Mouse (Mus musculus) left cerebral cortex, adult 8-10 months (tissue): ENCODE data around the gene Atp11b. TPM values are rescaled to one million over a fixed set of nuclear protein-coding genes. Genes with fewer than 3 reads are reported as not detected.

Experiments
- DNase-seq, 2 experiments: peaks; one replicate each; pipeline ENCODE4 v3.0.0; 2022; ENCODE audit warnings: low spot score in 2 of 2
- total RNA-seq, 4 experiments: library from RNA; stranded (reverse); gene quantifications; 2 replicates each; pipeline ENCODE4 v1.2.4; 2022

Atp11b gene
- 100 to 1,000 TPM in 2 of 4 experiments, 10 to 100 TPM in 2; 93.8 to 108 (median 101) TPM for total RNA-seq

DNA sequence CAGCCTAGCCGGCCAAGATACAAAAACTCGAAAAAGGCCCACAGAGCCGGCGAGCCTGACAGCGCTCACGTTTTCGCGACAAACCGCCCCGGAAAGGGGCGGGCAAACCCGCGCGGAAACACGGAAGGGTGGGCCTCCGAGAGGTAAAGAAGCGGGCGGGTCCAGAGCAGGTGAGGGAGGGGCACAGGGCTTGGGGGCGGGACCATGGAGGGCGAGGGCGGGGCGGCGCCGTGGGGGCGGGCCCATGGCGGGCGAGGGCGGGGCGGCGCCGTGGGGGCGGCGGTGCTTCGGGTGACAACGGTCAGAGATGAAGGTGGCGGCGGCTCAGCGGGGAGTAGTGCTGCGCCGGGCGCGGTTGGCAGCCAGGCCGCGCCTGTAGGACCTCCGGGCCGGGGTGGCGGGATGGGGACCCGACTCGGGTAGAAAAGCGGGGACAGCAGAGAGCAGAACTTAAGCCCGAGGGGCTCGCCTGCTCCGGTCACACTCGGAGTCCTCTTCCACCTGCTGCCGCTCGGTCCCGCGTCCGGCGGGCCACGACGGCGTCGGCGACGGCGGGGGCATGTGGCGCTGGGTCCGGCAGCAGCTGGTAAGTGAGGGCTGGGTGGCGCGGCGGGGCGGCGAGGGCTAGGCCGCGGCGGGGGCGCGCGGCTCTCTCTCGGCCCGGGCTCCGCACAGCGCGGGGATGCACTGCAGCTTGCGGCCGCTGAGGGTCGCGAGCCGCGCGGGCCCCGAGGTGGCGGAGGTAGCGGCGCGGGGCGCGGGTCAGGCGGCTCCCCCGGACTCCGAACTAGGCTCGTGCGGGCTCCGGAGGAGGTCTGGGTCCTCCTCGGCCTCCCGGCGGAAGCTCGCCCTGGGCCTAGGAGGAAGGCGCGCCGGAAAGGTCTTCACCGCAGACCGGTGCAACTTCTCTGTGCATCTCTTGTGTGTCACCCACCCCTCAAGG, at the start of gene Atp11b:
TSS of gene Atp11b (plus strand) at position 282 of the 943 bp plus-strand sequence.
- peak; percentile 43 to 49 for DNase-seq

DNA sequence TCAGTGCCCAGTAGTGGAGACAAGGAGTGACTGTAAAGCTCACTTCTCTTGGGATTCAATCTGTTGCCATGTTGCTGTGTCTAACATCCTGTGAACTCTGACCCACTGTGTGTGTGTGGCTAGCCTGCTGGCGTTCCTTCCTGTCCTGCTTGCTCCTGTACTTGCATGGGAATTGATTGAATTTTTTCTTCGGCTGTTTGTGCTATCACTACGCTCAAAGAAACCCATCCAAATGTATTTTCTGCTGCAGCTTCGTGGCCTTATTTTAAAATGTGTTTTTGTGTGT, 49.6 kb upstream of the Atp11b start:
- no peak for DNase-seq

DNA sequence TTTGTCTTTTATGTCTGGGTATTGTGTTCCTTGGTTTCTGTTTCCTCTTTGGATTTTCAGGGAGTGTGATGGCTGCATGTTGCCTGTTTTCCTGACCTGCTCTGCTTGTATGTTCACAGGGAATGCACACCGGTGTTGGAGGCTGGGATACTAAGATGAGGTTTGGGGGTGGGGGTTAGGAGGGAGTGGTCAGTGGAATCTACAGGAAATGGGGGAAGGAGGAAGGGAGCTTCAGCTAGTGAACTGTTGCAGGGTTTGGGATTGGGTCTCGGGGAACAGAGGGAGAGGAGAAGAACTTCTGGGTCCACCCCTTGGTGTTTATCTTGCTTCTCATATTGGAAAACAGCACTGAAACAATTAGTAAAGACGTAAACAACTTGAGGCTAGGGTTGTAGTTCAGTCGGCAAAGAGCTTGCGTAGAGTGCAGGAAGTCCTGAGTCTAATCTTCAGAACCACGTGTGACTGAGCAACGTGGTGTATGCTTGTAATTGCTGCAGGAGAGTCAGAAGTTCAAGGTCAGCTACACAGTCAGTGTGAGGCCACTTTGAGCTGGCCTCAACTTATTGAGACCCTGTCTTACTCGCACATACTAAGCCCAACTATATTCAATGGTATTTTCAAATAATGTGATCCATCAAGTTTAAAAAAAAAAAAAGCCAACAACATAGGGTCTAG, 34.2 kb upstream of the Atp11b start:
- no peak for DNase-seq

DNA sequence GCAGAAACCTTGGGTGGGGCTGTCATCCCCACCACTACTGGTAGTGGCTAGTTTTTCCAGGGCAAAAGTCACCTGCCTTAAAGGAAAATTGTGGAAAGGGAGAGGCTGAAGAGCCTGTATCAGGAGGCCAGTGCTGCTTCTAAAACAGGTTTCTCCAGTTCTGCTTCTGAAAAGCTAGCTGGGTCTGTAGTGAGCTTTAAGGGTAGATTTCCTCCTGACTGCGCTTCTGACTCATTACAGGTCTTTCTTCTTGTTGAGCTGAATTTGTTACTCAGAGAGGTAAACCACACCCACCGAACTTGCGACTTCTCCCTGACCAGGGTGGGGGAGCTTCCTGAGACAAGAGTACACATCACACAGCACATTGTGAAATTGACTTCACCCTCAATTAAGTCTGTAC, 33.1 kb upstream of the Atp11b start:
- no peak for DNase-seq

DNA sequence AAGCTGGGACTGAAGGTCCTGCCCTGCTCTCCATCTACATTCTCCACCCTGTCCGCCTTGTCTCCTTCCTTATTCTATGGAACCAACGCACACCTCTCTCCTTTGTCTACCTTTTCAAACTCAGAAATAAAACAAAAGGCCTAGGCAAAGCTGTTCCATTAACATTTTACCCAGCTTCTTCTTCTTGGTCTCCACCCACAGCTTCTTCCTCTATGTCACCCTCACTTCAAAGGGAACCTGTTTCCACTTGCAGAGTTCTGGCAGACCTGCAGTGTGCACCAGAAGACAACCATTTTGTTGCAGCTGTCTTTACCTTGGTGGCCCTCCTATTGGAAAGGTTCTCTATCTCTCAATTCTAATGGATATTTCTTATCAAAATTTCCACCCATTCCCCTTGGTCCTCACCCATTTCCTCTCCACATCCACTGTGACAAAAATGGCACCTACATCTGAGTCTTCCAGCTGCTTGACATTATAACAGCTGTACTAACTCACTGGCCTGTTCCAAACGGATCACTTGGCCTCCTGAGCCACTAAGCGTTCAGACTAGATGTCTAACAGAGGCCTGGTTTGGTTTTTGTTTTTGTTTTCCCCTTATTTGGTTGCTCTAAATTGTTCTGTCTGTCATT, 32.0 kb upstream of the Atp11b start:
- DNase-seq, result no peak

DNA sequence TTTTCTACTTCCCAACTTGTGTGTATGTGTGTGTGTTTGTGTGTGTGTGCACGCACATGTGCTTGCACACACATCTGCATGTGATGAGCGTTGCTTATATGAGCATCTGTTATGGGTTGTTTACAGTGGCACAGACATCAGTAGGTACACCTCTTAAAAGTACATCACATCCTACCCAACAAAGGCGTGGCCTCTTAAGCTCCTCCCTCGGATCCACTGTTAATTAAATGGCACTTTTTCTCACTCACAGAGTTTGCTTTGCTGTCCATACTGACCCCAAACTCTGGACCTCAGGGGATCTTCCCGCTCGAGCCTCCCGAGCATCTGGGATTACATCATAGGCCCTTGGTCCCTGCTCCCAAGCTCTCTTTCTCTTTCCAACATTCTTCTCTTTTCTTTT, 31.1 kb upstream of the Atp11b start:
- DNase-seq, result no peak

DNA sequence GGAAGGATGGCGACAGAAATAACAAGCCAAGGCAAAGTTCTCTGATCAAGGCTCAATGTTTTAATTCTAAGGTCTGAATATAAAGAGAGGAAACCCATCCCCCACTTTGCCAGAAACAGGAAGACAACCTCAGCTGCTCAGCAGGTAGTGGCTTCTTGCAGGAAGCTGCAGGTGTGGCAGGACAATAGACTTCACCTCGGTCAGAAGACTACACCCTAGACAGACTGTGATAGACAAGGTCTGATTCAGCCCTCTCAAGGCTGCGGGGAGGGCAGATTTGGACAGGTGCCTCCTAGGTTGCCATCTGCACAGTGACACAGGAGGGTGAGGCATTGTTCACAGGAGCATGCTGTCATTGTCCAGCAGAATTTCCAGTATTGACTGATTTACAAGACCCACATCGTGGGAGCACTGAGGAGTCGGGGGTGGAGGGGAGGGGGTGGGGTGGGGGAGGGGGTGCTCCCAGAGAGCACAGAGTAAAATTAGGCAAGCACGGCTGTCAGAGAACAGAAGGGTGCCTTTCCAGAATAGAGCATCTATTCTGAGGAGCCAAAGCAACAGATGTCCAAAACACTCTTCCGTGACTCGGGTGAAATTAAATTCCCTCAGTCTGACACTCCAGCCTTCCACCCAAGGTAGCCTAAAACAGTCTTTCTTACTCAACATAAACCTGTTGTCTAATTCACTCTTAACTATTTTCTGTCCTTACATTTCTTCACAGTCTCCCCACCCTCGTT, 30.2 kb upstream of the Atp11b start:
- peak in 1 of 2 experiments; percentile 22 for DNase-seq

DNA sequence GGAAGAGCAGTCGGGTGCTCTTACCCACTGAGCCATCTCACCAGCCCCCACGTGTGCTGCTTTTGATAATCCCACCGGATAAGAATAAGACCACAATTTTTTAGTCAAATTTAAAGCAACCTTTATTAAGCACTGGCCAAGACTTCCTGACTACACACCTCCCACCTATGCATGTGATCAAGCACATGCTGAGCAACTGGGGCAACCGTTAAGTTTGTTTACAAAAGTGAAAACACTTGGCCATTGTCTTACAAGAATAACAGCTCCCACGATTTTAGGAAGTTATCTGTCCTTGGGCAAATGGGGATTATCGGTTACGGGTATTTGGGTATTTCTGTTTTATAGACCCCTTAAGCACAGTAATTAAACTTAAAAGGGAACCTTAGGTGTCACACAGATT, 28.8 kb upstream of the Atp11b start:
- DNase-seq, result no peak

DNA sequence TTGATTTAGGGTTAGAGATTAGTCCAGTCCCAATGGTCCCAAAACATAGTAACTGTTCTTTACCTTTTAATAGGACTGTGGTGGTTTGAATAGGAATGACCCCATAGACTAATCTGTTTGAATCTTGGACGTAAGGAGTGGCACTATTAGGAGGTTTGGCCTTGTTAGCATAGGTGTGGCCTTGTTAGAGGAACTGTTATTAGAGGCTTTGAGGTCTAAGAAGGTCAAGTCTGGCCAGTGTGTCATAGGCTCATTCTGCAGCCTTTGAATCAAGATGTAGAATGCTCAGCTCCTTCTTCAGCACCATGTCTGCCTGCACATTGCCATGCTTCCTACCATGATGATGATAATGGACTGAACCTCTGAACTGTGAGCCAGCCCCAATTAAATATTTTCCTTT, 27.0 kb upstream of the Atp11b start:
- no peak for DNase-seq

DNA sequence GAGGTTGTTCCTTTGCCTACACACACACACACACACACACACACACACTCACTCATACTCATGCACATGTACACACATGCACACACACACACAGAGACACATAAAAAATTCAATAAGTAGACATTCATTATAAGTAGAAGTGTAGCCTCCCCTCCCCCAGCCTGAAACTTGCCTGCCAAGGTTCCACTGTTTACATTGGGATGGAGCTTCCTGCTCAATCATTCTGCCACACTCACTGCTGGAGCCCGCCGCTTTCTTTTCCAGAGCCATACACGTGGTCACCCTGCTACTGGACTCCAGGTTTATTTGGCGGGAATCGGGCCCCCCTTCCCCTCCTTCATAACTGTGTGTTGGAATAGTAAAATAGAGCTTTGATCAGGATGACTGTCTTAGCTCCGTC, 24.4 kb upstream of the Atp11b start:
- DNase-seq, result no peak

DNA sequence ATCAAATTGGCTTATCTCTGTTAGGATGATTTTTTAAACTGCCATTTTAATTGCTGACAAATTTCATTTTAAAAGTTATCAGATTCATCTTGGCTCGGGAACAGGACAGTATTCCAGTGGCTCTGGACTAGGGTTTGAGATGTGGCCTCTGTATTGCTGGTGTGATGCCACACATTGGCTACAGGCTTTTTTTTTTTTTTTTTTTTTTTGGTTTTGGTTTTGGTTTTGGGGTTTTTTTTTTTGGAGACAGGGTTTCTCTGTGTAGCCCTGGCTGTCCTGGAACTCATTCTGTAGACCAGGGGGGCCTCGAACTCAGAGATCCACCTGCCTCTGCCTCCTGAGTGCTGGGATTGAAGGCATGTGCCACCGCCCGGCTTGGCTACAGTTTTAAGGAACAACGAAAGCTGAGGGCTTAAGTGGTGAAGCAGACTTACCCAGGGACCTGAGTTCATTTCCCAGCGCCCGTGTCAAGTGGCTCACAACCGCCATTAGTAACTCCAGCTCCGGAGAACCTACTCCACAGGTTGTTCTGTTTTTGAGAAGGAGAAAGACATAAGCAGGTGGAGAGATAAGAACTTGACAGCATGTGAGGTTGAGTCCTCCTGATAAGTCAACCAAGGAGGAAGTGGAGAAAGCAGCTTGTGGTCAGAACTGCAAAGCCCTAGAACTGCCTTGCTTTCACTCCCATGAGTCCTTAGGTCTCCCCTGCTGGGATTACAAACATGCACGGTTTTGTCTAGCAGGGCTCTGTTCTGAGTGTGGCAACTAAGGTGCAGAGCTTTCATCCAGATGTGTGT, 21.7 kb upstream of the Atp11b start:
- DNase-seq, result no peak

DNA sequence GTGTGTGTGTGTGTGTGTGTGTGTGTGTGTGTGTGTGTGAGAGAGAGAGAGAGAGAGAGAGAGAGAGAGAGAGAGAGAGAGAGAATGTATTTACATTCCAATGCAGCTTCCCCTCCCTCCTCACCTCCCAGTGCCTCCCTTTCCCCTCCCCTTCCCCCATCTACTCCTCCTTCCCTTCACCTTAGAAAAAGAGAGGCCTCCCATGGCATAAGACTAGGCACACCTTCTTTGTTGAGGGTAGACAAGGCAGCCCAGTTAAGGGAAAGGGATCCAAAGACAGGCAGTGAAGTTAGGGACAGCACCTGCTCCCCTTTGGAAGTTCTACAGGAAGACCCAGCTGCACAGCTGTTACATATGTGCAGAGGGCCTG, 21.1 kb upstream of the Atp11b start:
- DNase-seq, result no peak

DNA sequence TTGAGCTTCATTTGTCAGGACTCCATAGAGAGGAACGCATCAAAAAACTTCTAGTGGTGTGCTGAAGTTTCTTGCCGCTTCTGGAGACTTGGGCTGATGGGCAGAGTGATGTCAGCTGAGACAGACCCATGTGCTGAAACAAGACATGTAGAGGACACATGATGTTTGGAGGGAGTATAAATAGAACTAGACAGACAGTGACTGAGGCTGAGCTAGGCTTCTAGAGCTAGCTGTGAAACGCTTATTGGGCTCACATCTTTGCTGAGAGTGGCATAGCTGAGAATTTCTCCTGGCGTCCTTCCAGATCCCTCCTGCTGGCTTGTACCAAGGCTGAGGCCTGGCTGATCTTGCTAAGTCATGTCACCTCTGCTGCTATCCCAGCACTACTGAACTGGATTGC, 19.4 kb upstream of the Atp11b start:
- DNase-seq, result no peak

DNA sequence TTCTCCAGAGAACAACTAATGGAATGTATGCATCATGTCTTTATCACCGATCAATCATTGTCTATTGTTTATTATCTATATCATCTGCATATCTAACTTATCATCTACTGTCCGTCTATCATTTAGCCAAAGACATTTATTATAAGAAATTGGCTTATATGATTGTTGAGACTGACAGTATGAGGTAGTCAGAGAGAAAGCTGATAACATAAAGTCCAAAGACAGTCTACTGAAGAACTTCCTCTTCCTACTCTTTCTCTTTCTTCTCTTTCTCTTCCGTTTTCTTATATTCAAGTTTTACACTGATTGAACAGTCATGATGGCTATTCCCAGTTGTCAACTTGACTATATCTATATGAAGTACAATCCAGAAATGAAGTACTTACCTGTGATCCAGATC, 15.8 kb upstream of the Atp11b start:
- no peak for DNase-seq

DNA sequence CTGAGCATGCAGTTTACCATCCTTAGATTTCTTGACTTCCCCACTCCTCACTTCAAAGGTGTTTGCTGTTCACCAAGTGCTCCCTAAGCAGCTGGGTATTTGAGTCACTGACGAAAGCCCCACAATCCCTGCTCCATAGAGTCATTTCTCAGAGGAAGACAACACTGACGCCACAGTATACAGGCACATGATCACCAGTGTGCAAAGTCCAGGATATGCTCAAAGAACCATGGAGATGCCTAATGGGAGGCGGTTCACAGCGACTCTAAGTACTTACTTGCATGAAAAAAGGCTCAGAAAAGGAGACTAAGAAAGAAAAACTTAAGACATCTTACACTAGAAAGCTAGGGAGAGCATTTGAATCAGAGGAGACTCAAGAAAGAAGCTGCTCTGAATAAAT, 8.9 kb upstream of the Atp11b start:
- DNase-seq, result no peak

DNA sequence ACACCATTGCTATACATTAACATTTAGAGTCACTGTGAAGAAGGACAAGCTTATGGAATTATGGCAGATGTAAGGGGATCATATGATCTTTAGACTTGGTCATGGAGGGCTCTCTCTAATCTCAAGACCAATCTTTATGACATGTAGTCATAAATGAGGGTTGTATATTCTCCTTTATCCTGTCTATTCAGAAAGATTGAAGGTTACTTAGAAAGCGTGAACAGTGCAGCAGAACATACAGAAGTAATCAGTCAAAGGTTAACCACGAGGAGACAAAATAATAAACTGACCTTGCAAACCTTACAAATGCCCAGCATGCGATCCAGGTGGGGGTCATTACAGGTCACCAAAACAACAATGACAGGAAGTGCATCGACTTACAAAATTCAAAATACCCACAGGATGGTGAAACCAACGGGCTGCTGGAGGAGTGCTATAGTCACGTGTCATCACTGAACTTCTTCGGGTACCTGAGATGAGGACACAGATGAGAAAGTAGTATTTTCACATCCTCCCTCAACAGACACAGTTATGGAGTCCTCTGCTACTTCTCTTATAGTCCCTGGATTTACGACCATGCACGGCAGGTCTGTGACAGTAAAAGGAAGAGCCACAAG, 7.0 kb upstream of the Atp11b start:
- DNase-seq, result no peak

DNA sequence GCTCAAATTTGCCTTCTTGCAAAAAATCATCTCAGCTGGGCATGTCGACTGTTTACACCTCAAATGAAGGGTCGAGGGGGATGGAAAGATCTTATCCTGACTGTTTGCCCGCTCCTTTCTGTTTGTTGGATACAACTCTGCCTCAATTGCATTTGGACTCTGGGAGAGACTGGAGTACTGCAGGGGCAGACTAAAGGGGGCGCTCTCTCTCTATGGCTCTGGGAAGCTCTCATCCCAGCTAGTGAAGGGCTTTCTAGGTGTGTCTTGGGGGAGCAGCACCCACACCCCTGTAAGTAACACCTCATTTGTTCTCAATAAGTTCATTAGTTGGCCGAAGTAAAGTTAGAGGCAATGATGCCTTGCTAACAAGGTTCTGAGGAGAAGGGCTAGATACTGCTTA, 3.6 kb upstream of the Atp11b start:
- DNase-seq, result no peak

DNA sequence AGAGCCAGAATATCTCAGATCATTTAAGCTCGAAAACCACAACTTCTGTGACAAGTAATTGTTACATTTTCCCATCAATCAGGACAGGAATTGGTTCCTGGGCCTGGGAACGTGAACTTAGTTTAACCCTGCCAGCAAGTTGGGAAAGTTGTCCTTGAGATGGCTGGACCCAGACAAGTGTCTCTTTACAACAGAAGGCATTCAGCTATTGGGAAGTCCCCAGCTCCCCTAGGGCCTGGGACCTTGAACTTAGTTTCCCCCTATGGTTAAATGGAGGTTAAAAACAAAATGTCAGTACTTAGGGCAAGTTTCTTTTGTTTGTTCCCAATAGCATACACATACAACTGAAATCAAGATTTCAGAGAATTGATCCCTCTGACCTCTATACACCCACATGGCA, 2.2 kb upstream of the Atp11b start:
- DNase-seq, result no peak

DNA sequence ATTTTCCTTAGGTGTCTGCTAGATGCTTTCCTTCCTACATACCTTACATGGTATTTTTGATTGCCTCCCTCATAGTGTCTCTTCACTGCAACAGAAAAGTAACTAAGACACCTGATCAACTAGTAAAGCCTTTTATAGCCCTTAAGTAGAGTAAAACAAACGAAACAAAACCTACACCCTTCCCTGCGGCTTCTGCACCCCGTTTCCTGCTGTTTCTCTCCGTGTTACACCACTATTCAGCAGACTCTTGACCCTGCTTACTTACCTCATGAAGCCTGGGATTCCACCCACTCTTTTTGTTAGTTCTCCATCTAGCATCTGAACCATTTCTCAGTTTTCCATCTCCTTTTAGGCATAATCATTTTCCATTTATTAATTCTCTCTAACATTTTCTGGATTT, 8.8 kb downstream of the Atp11b start:
- no peak for DNase-seq
